Mouse (Mus musculus) urinary bladder, adult 18-20 months (tissue): ENCODE data around the gene Acer3.

Source experiments
- DNase-seq, 2 experiments: peaks; one replicate each; pipeline ENCODE4 v3.0.0; 2022; ENCODE audit warnings: low spot score in 2 of 2, mixed read lengths in 2 of 2

The Acer3 gene

GRCm38 (mm10) chr7:98185326-98185725, 135.7 kb downstream of the Acer3 start:
- DNase-seq = no peak

- DNase-seq = peak in 1 of 2 experiments; percentile 50
These were observed 142.3 kb downstream of the Acer3 start for GRCm38 (mm10) chr7:98178560-98179231.

- DNase-seq = peak; percentile 57 to 75
These were observed 143.0 kb downstream of the Acer3 start, which contains the start of gene Capn5 for GRCm38 (mm10) chr7:98177929-98178559. TSS of gene Capn5 (minus strand) at chr7:98178274.

- DNase-seq = peak in 1 of 2 experiments; percentile 14
These were observed 143.5 kb downstream of the Acer3 start for GRCm38 (mm10) chr7:98177566-98177928.

GRCm38 (mm10) chr7:98177071-98177485, 143.9 kb downstream of the Acer3 start:
- peak in 1 of 2 experiments; percentile 19 for DNase-seq

- no peak for DNase-seq
These were observed 144.5 kb downstream of the Acer3 start for GRCm38 (mm10) chr7:98176322-98177070.

- DNase-seq = no peak
These were observed 145.9 kb downstream of the Acer3 start for GRCm38 (mm10) chr7:98174883-98175755.

- no peak for DNase-seq
These were observed 147.6 kb downstream of the Acer3 start for GRCm38 (mm10) chr7:98173408-98173807.

- no peak for DNase-seq
These were observed 148.3 kb downstream of the Acer3 start for GRCm38 (mm10) chr7:98172661-98173060.

- DNase-seq = peak in 1 of 2 experiments; percentile 85
These were observed 149.6 kb downstream of the Acer3 start for GRCm38 (mm10) chr7:98171141-98172073.

- peak; percentile 71 to 79 for DNase-seq
These were observed 155.9 kb downstream of the Acer3 start for GRCm38 (mm10) chr7:98164999-98165528.

- no peak for DNase-seq
These were observed 156.5 kb downstream of the Acer3 start for GRCm38 (mm10) chr7:98164382-98164998.

GRCm38 (mm10) chr7:98163700-98164099, 157.3 kb downstream of the Acer3 start:
- peak in 1 of 2 experiments; percentile 67 for DNase-seq

- peak in 1 of 2 experiments; percentile 51 for DNase-seq
These were observed 158.8 kb downstream of the Acer3 start for GRCm38 (mm10) chr7:98162239-98162638.

- no peak for DNase-seq
These were observed 160.8 kb downstream of the Acer3 start for GRCm38 (mm10) chr7:98160041-98160740.

GRCm38 (mm10) chr7:98158481-98158880, 162.5 kb downstream of the Acer3 start:
- peak; percentile 85 to 86 for DNase-seq

GRCm38 (mm10) chr7:98157636-98158332, 163.2 kb downstream of the Acer3 start:
- no peak for DNase-seq
